Mouse (Mus musculus): ENCODE results near the gene H2al2b. TPM values are rescaled to one million over a fixed set of nuclear protein-coding genes. Genes with fewer than 3 reads are reported as not detected.
"Not testable (repeated sequence)": the region's sequence is repeated elsewhere in the genome, so short reads cannot be mapped to it uniquely, and the experiment has no call there.

H2al2b gene
- not detected for total RNA-seq (2021)
- long read RNA-seq, experiment 1, result 0 reads
- long read RNA-seq, experiment 2, result 0 reads

- DNase-seq, result not testable (repeated sequence)
Measured at GRCm38 (mm10) chrY:2720574-2720973, at the start of gene H2al2b. Gene H2al2b, minus strand, starts transcription at chrY:2720674.

Other genes with a start within 250 kb of the H2al2b start
- gene H2al2c, start 121.6 kb downstream of the H2al2b start, total RNA-seq (2021), result not detected
- gene Sry, start 57.0 kb downstream of the H2al2b start, total RNA-seq (2021), result not detected
- gene Gm4064, start 75.5 kb upstream of the H2al2b start, total RNA-seq (2021), result not detected
- not detected for gene Rbmy, start 110.0 kb upstream of the H2al2b start, total RNA-seq (2021)
- gene Gm10256, start 110.0 kb upstream of the H2al2b start, total RNA-seq (2021), result not detected
- not detected for gene Gm10352, start 180.3 kb upstream of the H2al2b start, total RNA-seq (2021)
- not detected for gene Gm29289, start 211.9 kb upstream of the H2al2b start, total RNA-seq (2021)